Mouse (Mus musculus) hindbrain, embryonic 10.5 days (tissue): ENCODE data around the gene Zic1. TPM values are rescaled to one million over a fixed set of nuclear protein-coding genes. Genes with fewer than 3 reads are reported as not detected.

Experiments
- DNase-seq: peaks from one replicate; pipeline ENCODE4 v3.0.0-alpha.2; 2017; ENCODE audit warnings: low spot score
- H3K27ac ChIP-seq: fragments of 300-500 bp; sonication (generic); 2 replicates; pipeline ENCODE4 v1.5.1; 2016; ENCODE audit warnings: mild to moderate bottlenecking, moderate library complexity
- H3K27me3 ChIP-seq: fragments of 300-500 bp; sonication (generic); 2 replicates; pipeline ENCODE4 v1.6.1; 2016; ENCODE audit warnings: mild to moderate bottlenecking; ENCODE audit not compliant: poor library complexity, insufficient read depth, severe bottlenecking
- H3K36me3 ChIP-seq: fragments of 300-500 bp; sonication (generic); 2 replicates; pipeline ENCODE4 v1.6.1; 2016; ENCODE audit warnings: mild to moderate bottlenecking, moderate library complexity
- H3K4me1 ChIP-seq: fragments of 300-500 bp; sonication (generic); replicated peaks from 2 replicates; pipeline ENCODE4 v1.6.1; 2016; ENCODE audit warnings: mild to moderate bottlenecking
- H3K4me3 ChIP-seq: fragments of 300-500 bp; sonication (generic); 2 replicates; pipeline ENCODE4 v1.5.1; 2016; ENCODE audit warnings: mild to moderate bottlenecking, moderate library complexity
- H3K9me3 ChIP-seq: fragments of 300-500 bp; sonication (generic); 2 replicates; pipeline ENCODE4 v1.6.1; 2016; ENCODE audit warnings: mild to moderate bottlenecking, moderate library complexity
- WGBS: fragments of 180-500 bp; shearing (Covaris S2); methylation state at CpG from one replicate; pipeline ENCODE4 v1.1.7; 2016; 5-methylcytosine and 5-hydroxymethylcytosine counted together
- polyA plus RNA-seq: library from polyadenylated mRNA; unstranded; fragments of >200 nt; fragmentation: Nextera tagmentation; extraction: Ambion mirVana; gene quantifications from 2 replicates; pipeline ENCODE4 v1.2.1, GENCODE M21; 2016

Gene Zic1
- polyA plus RNA-seq, 1 experiment from 2014 or later = 8.1 TPM

GRCm38 (mm10) chr9:91370191-91370708 is 4.6 kb upstream of the Zic1 start:
- Histone ChIP-seq H3K27me3 (peaks cover 100% of the 10 kb centered on the region), H3K4me1 (peaks cover 40% of the 10 kb centered on the region)

GRCm38 (mm10) chr9:91369293-91369991 is 3.8 kb upstream of the Zic1 start:
- H3K4me3 ChIP-seq = peak overlapping the region; percentile 69
- H3K27ac ChIP-seq = peak overlapping the region; percentile 94
- peaks cover 44% of the 10 kb centered on the region for H3K4me1 ChIP-seq
- peaks cover under 1% of the 10 kb centered on the region; the same call in 1 of the 2 replicates for H3K36me3 ChIP-seq
- WGBS = 3% methylated on average over 26 of the region's 26 CpGs
- peak; percentile 42 for DNase-seq
- peaks cover 100% of the 10 kb centered on the region for H3K27me3 ChIP-seq
- no peaks in the 10 kb centered on the region for H3K9me3 ChIP-seq

More at GRCm38 (mm10) chr9:91370191-91370708, 4.6 kb upstream of the Zic1 start:
- H3K27ac ChIP-seq = peak overlapping the region; percentile 94
- WGBS = 9% methylated on average over 6 of the region's 6 CpGs
- peak overlapping the region; percentile 69 for H3K4me3 ChIP-seq
- H3K9me3 ChIP-seq = no peaks in the 10 kb centered on the region
- DNase-seq = peak; percentile 27
- no peaks in the 10 kb centered on the region for H3K36me3 ChIP-seq

GRCm38 (mm10) chr9:91368946-91369292 is 3.3 kb upstream of the Zic1 start:
- Histone ChIP-seq H3K27me3 (peaks cover 100% of the 10 kb centered on the region), H3K27ac (peak overlapping the region; percentile 94), H3K9me3 (no peaks in the 10 kb centered on the region), H3K36me3 (peaks cover 6% of the 10 kb centered on the region), H3K4me3 (peak overlapping the region; percentile 69), H3K4me1 (peaks cover 47% of the 10 kb centered on the region)
- peak; percentile 34 for DNase-seq
- WGBS = 4% methylated on average over 13 of the region's 13 CpGs

GRCm38 (mm10) chr9:91368150-91368549 is 2.5 kb upstream of the Zic1 start:
- DNase-seq = peak; percentile 46
- Histone ChIP-seq H3K27ac (peak overlapping the region; percentile 94), H3K4me1 (peaks cover 47% of the 10 kb centered on the region), H3K36me3 (peaks cover 12% of the 10 kb centered on the region), H3K27me3 (peaks cover 100% of the 10 kb centered on the region), H3K4me3 (peak overlapping the region; percentile 69), H3K9me3 (no peaks in the 10 kb centered on the region)
- 2% methylated on average over 3 of the region's 3 CpGs for WGBS

- Histone ChIP-seq H3K4me1 (peaks cover 48% of the 10 kb centered on the region), H3K27me3 (peaks cover 100% of the 10 kb centered on the region), H3K27ac (peak overlapping the region; percentile 94), H3K36me3 (peaks cover 19% of the 10 kb centered on the region), H3K4me3 (peak overlapping the region; percentile 69), H3K9me3 (no peaks in the 10 kb centered on the region)
- under 1% methylated on average over 30 of the region's 30 CpGs for WGBS
- DNase-seq = peak; percentile 43
Observed at GRCm38 (mm10) chr9:91366999-91367811, 1.6 kb upstream of the Zic1 start.

- Histone ChIP-seq H3K27ac (peak overlapping the region; percentile 94), H3K9me3 (no peaks in the 10 kb centered on the region), H3K4me1 (peaks cover 50% of the 10 kb centered on the region), H3K4me3 (peak overlapping the region; percentile 69), H3K27me3 (peaks cover 100% of the 10 kb centered on the region), H3K36me3 (peaks cover 27% of the 10 kb centered on the region)
- under 1% methylated on average over 18 of the region's 18 CpGs for WGBS
- DNase-seq = peak; percentile 64
Observed at GRCm38 (mm10) chr9:91366226-91366998, 802 bp upstream of the Zic1 start.

- no peaks in the 10 kb centered on the region for H3K9me3 ChIP-seq
- peaks cover 36% of the 10 kb centered on the region for H3K4me1 ChIP-seq
- H3K4me3 ChIP-seq = peak overlapping the region; percentile 69
- peaks cover 31% of the 10 kb centered on the region for H3K36me3 ChIP-seq
- peak overlapping the region; percentile 94 for H3K27ac ChIP-seq
- WGBS = under 1% methylated on average over 42 of the region's 42 CpGs
- H3K27me3 ChIP-seq = peaks cover 100% of the 10 kb centered on the region
- DNase-seq = peak; percentile 80
Observed at GRCm38 (mm10) chr9:91364971-91365501, 574 bp downstream of the Zic1 start.

GRCm38 (mm10) chr9:91364127-91364970 is 1.3 kb downstream of the Zic1 start:
- Histone ChIP-seq H3K27me3 (peaks cover 100% of the 10 kb centered on the region), H3K9me3 (no peaks in the 10 kb centered on the region), H3K36me3 (peaks cover 31% of the 10 kb centered on the region), H3K4me1 (peaks cover 29% of the 10 kb centered on the region), H3K4me3 (peak overlapping the region; percentile 69), H3K27ac (peak overlapping the region; percentile 94)
- DNase-seq = no peak
- WGBS = under 1% methylated on average over 77 of the region's 77 CpGs

- H3K4me1 ChIP-seq = peaks cover 24% of the 10 kb centered on the region; the same call in 1 of the 2 replicates
- DNase-seq = peak; percentile 66
- no peaks in the 10 kb centered on the region for H3K9me3 ChIP-seq
- H3K27ac ChIP-seq = peak overlapping the region; percentile 94
- peaks cover 31% of the 10 kb centered on the region for H3K36me3 ChIP-seq
- WGBS = under 1% methylated on average over 7 of the region's 7 CpGs
- H3K27me3 ChIP-seq = peaks cover 100% of the 10 kb centered on the region
- peak overlapping the region; percentile 69 for H3K4me3 ChIP-seq
Observed at GRCm38 (mm10) chr9:91363814-91364126, 1.8 kb downstream of the Zic1 start.

GRCm38 (mm10) chr9:91363011-91363730 is 2.4 kb downstream of the Zic1 start:
- Histone ChIP-seq H3K4me3 (peak overlapping the region; percentile 69), H3K27ac (peak overlapping the region; percentile 94), H3K4me1 (peaks cover 22% of the 10 kb centered on the region; the same call in 1 of the 2 replicates), H3K27me3 (peaks cover 100% of the 10 kb centered on the region), H3K36me3 (peaks cover 31% of the 10 kb centered on the region), H3K9me3 (no peaks in the 10 kb centered on the region)
- peak; percentile 33 for DNase-seq
- 2% methylated on average over 14 of the region's 14 CpGs for WGBS
